Mouse (Mus musculus) v-Abl transformed pro-B cells (cell line): ENCODE measurements at regions not wholly inside any gene's neighbourhood (a gene's known extent, or its start where the extent isn't known, plus 50 kb on each side); places are given as distances from the start of the nearest gene placed in this dataset.

ENCODE experiments used
- in situ Hi-C, 2 experiments: fragments of 400-800 bp; cut with MboI; formaldehyde crosslinking; loops; one replicate each; pipeline ENCODE4 v1.15.1; 2025; ENCODE audit not compliant: unreplicated experiment in 2 of 2

DNA sequence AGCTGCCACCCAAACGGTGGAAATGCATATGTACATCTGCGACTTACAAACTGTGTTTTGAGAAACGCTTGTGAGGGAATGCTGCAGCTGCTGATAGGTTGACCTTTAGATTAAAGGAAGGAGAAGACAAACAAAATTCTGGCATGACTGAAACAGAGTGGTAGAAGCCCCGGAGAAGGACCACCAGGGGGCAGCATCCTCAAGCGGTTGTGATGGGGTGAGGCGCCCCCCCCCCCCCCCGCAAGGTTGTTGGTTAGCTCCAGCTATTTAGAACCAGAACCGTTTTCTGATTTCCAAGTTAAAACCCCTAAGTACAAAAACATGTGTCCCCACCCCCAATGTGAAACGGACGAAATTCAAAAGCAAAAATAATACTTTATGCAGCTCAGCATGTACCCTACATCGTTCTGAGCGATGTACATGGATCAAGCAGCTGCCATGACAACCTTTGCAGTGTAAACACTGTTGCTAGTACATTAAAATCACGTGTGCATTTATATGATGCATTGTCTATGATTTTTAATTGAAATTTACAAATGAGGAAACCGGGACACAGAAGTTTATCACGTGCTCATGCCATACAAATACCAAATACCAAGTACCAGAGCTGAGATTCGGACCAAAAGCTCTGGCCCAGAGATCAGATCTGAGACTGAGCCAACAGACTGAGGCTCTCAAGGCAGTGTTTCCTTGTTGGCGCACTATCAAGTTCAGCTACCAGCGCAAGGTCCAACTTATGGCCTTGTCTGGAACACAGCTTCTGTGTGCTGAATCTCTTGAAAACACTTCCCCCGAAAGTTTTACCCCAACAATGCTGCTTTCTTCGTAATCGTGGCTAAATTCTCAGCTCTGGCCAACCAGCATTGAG, 100.0 kb upstream of the Ifngr1 start:
- in situ Hi-C loops, result loop anchor here (5.0 to 25.0 kb wide), 8 partner anchors 36 to 574 kb away; no protein-coding TSS in a partner anchor

DNA sequence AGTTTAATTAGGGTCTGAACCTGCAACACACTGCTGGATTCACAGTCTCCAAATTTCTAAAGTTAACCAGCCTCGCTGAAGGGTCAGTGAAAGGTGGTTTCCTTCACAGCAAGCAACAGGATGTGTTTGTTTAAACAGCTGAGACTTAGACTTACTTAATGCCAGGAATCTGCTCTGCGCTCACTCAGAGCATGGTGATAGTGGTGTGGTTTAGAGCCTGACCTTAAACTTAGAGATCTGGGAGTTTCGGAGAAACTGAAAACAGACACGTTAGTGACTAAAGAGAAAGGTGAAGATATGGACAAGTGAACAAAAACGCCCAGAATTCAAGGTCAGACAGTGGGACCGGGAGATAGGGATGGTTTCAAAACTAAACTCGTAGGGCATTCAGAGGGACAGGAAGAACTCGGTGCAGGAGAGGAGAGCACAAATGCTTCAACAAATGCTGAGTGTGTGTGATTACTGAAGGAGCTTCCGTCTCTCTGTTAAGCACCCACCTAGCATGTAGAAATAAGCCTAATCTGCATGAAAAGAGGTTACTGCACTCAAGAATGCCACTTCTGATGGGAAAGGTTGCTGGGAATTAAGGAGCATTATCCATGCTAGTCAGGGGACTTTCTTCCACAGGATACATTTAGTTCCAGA, 97.2 kb upstream of the Ifngr1 start:
- in situ Hi-C loops, result loop anchor here (5.0 to 25.0 kb wide), 8 partner anchors 33 to 577 kb away; no protein-coding TSS in a partner anchor

DNA sequence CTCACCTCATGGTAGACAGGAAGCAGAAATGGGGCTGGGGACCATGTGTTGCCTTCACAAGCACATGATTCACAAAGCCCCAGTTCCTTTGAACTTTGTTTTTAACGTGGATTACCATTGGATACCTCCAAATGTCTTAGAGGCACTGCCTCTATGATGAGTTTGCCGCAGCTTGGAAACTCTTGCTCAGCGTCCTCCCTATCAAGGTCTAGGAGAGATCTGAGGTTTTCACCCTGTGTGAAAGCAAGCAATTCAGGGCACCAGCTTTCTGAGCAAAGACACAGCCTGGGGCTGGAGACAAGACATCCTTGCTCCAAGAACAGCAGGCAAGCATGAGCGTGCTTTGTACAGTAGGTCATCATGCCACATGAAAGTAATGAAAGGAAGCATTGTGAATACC, 93.6 kb upstream of the Ifngr1 start:
- in situ Hi-C loops, result loop anchor here (10.0 to 25.0 kb wide), 2 partner anchors 389 to 397 kb away; no protein-coding TSS in a partner anchor

DNA sequence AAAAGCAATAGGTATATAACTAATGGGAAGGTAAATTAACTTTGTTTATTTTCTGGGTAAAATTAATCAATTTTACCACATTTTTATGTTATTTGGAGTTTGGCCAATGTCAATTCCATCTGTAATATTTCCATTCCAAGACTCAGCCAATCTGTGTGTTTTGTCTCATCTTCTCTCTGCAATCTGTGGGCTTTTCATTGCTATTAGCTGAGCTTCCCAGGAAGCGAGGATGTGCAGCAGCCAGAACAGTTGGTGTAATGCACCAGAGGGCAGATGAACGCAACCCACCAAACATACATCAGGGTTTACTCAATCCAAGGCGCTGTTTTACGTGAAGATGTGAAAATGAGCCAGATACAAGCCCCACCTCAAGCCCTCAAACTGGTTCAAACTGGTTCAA, 88.9 kb upstream of the Ifngr1 start:
- in situ Hi-C loops, result loop anchor here in 1 of 2 experiments (25.0 kb wide), 1 partner anchor 559 kb away; no protein-coding TSS in a partner anchor

- in situ Hi-C loops, result loop anchor here in 1 of 2 experiments (25.0 kb wide), 1 partner anchor 558 kb away; no protein-coding TSS in a partner anchor
These were observed 87.6 kb upstream of the Ifngr1 start for GRCm38 (mm10) chr10:19503846-19504765.

GRCm38 (mm10) chr10:19505174-19505573, 86.6 kb upstream of the Ifngr1 start:
- in situ Hi-C loops, result loop anchor here in 1 of 2 experiments (5.0 to 25.0 kb wide), 2 partner anchors 493 to 557 kb away; no protein-coding TSS in a partner anchor

DNA sequence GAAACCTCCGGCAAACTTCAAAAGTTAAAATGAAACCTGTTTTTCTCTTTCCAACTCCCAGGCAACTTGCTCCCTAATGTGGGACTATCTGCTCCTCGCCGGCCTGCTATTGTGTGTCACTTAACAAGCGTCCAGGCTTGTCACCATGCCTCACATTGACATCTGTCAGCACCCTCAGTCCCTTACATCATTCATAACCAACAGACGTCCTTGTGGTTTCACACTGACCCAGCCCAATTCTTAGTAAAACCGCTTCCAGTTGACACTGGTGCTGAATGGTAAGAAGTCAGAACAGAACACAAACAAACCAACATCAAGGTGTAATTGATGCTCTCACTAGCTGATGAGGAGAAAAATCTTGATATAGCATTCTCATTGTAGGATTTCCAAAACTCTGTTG, 85.8 kb upstream of the Ifngr1 start:
- in situ Hi-C loops, result loop anchor here in 1 of 2 experiments (5.0 to 25.0 kb wide), 2 partner anchors 494 to 556 kb away; no protein-coding TSS in a partner anchor

GRCm38 (mm10) chr10:19506434-19506833, 85.3 kb upstream of the Ifngr1 start:
- in situ Hi-C loops, result loop anchor here in 1 of 2 experiments (5.0 to 25.0 kb wide), 2 partner anchors 494 to 556 kb away; no protein-coding TSS in a partner anchor

- in situ Hi-C loops, result loop anchor here in 1 of 2 experiments (5.0 to 25.0 kb wide), 2 partner anchors 496 to 554 kb away; no protein-coding TSS in a partner anchor
These were observed 83.5 kb upstream of the Ifngr1 start for GRCm38 (mm10) chr10:19508221-19508745.

DNA sequence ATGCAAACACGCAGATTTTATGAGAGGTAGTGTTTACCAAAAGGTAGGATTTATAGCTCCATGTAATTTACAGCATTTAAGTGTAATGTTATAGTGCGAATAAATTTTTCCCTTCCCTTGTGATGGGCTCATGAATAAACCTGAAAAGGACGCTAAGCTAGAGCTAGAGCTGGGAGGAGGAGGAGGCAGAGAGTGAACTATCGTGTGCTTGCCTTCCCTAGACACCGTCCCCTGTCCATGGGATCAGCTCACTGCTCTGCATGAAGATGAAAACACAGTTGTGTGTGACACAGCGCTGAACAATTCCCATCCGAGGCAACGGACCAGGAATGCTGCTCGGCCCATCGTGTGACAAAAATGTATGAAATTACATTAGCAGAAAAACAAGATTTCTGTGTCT, 81.7 kb upstream of the Ifngr1 start:
- in situ Hi-C loops, result loop anchor here in 1 of 2 experiments (25.0 kb wide), 1 partner anchor 552 kb away; no protein-coding TSS in a partner anchor

DNA sequence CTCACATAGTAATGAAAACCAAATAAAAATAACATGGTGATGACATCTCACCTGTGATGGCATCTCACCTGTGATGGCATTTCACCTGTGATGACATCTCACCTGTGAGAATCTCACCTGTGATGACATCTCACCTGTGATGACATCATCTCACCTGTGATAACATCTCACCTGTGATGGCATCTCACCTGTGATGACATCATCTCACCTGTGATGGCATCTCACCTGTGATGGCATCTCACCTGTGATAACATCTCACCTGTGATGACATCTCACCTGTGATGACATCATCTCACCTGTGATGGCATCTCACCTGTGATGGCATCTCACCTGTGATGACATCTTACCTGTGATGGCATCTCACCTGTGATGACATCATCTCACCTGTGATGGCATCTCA, 77.4 kb upstream of the Ifngr1 start:
- in situ Hi-C loops, result loop anchor here in 1 of 2 experiments (25.0 kb wide), 1 partner anchor 548 kb away; no protein-coding TSS in a partner anchor

GRCm38 (mm10) chr10:19514837-19515236, 76.9 kb upstream of the Ifngr1 start:
- in situ Hi-C loops, result loop anchor here in 1 of 2 experiments (5.0 to 25.0 kb wide), 2 partner anchors 278 to 547 kb away; no protein-coding TSS in a partner anchor

DNA sequence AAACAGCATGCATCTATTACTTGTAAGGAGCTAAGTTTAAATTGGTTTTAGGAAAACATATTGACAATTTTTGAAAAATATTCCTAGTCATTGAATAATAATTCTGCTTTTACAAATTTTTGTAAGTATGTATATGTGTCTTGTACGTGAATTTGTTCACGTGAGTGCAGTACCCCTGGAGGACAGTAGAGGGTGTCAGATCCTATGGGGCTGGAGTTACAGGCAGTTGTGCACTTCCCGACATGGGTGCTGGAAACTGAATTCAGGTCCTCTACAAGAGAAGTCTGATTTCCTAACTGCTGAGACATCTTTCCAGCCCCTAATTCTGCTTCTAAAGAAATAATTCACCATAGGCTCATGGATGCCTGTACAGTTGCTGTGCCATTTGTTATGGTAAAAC, 75.7 kb upstream of the Ifngr1 start:
- in situ Hi-C loops, result loop anchor here in 1 of 2 experiments (5.0 to 25.0 kb wide), 2 partner anchors 279 to 546 kb away; no protein-coding TSS in a partner anchor

DNA sequence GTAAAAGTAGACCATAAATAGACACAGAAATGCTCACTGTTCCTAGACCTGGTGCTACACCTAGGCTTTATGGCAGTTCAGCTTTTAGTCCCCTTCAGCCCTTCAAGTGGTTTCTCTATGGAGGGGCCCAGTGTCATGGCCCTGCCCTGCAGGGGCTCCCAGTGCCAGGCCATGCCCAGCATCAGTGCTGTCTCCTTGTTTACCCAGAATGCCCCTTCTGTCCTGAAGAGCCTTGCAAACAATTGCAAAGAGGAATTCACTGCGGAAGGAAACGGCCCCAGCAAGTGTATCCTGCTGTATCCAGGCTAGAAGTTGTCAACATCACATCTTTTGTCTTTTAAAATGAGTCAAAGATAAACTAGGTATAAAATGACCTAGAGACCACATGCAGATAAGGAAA, 74.7 kb upstream of the Ifngr1 start:
- in situ Hi-C loops, result loop anchor here in 1 of 2 experiments (5.0 to 25.0 kb wide), 2 partner anchors 280 to 545 kb away; no protein-coding TSS in a partner anchor

DNA sequence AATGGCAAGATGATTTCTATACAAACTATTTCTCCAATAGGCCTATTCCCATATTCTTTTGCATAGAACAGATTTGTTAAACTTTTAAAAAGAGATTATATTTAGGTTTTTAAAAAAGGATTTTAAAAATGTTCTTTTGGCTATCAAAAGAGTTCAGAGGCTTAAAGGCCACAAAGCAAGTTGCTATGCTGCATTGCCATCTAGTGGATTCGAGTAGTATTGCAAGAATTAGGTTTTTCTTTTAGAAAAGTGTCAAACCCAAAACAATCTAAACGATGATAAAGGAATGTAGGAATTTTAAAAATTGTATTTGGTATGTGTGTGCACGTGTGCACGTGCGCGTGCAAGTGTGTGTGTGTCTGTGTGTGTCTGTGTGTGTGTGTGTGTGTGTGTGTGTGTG, 73.0 kb upstream of the Ifngr1 start:
- in situ Hi-C loops, result loop anchor here in 1 of 2 experiments (5.0 to 25.0 kb wide), 2 partner anchors 281 to 544 kb away; no protein-coding TSS in a partner anchor

DNA sequence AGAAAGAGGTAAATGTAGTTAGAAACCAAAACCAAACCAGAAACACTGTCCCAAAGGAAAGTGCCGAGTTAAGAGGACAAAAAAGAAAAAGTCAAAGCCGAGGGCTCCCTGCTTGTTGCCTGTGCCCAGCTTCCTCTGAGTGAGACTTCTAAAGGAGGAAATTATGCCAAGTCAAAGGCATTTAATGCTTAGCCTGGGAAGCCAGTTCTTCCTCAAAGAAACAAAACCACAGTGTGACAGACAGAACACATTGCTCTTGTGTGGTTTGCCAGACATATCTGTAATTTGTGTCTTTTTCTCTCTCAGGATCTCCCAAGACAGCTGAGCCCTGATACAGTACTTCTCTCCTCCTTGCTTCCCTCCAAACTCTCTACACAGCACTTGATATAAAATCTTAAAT, 69.6 kb upstream of the Ifngr1 start:
- in situ Hi-C loops, result loop anchor here (10.0 to 25.0 kb wide), 3 partner anchors 73 to 607 kb away; partner anchors contain the start of gene Ifngr1 (in 1 of the 2)

GRCm38 (mm10) chr10:19525939-19526338, 65.8 kb upstream of the Ifngr1 start:
- in situ Hi-C loops, result loop anchor here (5.0 to 10.0 kb wide), 5 partner anchors 34 to 611 kb away; partner anchors contain the start of gene Ifngr1 (in 1 of the 2)

GRCm38 (mm10) chr10:19526353-19526752, 65.4 kb upstream of the Ifngr1 start:
- in situ Hi-C loops, result loop anchor here (5.0 to 10.0 kb wide), 5 partner anchors 34 to 612 kb away; partner anchors contain the start of gene Ifngr1 (in 1 of the 2)

DNA sequence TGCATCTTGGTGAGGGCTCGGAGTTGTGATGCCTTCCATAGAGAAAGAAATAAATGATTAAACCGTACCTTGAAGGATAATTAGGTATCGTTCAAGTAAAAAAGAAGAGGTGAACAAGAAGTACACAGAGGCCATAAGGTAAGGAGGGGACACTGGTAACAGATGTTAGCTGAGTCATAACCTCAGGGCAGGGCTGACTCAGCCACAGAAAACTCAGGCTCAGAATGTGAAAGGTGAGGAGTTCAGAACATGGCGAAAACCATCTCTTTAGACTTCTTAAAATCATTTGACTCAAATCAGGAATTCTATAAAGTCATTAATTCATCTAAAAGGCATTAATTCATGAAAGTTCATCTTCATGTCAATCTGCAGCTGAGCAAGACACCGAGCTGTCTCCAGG, 62.1 kb upstream of the Ifngr1 start:
- in situ Hi-C loops, result loop anchor here (5.0 to 10.0 kb wide), 5 partner anchors 37 to 615 kb away; partner anchors contain the start of gene Ifngr1 (in 1 of the 2)
